Mouse (Mus musculus) MEL (cell line): ENCODE data around the gene Schip1. TPM values are rescaled to one million over a fixed set of nuclear protein-coding genes. Genes with fewer than 3 reads are reported as not detected.

Experiments used
- DNase-seq: peaks from one replicate; pipeline ENCODE4 v3.0.0; 2011; ENCODE audit warnings: low read depth, low spot score
- H3K27ac ChIP-seq: 2 replicates; pipeline ENCODE4 v1.5.1; 2012; ENCODE audit warnings: low read depth, mild to moderate bottlenecking, control low read depth, low read length, moderate library complexity; ENCODE audit not compliant: control insufficient read depth
- H3K27me3 ChIP-seq, 2 experiments: fragments of 150-350 bp in 1 of 2; sonication (generic) in 1 of 2; 2 replicates each; pipeline ENCODE4 v1.6.1; 2012; ENCODE audit warnings: low read length in 2 of 2, mild to moderate bottlenecking in 2 of 2, improper control_type of control experiment in 1 of 2, moderate library complexity in 1 of 2; ENCODE audit not compliant: insufficient read depth in 2 of 2, control insufficient read depth in 1 of 2
- H3K36me3 ChIP-seq, 2 experiments: 2 replicates each; pipeline ENCODE4 v1.6.1; 2012 to 2014; ENCODE audit warnings: low read length in 2 of 2, improper control_type of control experiment in 1 of 2, inconsistent platforms in 1 of 2, mild to moderate bottlenecking in 1 of 2; ENCODE audit not compliant: insufficient read depth in 2 of 2, control insufficient read depth in 1 of 2
- H3K4me1 ChIP-seq, 2 experiments: fragments of 150-350 bp in 1 of 2; sonication (generic) in 1 of 2; 2 replicates each; pipeline ENCODE4 v1.6.1; 2012; ENCODE audit warnings: low read length in 2 of 2, improper control_type of control experiment in 1 of 2, mild to moderate bottlenecking in 1 of 2; ENCODE audit not compliant: insufficient read depth in 2 of 2, control insufficient read depth in 1 of 2
- H3K4me3 ChIP-seq, 2 experiments: fragments of 150-350 bp in 1 of 2; sonication (generic) in 1 of 2; 2 replicates each; pipeline ENCODE4 v1.5.1; 2012; ENCODE audit warnings: low read depth in 2 of 2, low read length in 2 of 2, mild to moderate bottlenecking in 2 of 2, moderate library complexity in 2 of 2, control low read depth in 1 of 2, improper control_type of control experiment in 1 of 2; ENCODE audit not compliant: control insufficient read depth in 1 of 2, insufficient read depth in 1 of 2
- H3K79me2 ChIP-seq: 2 replicates; pipeline ENCODE4 v1.6.1; 2012; ENCODE audit warnings: mild to moderate bottlenecking, low read length, moderate library complexity; ENCODE audit not compliant: control insufficient read depth, poor library complexity, insufficient read depth
- H3K9ac ChIP-seq: 2 replicates; pipeline ENCODE4 v1.6.1; 2012; ENCODE audit warnings: low read depth, mild to moderate bottlenecking, control low read depth, low read length, moderate library complexity; ENCODE audit not compliant: control insufficient read depth, poor library complexity, severe bottlenecking
- H3K9me3 ChIP-seq: fragments of 150-350 bp; sonication (generic); replicated peaks from 2 replicates; pipeline ENCODE4 v1.6.1; 2012; ENCODE audit warnings: mild to moderate bottlenecking, low read length, improper control_type of control experiment, moderate library complexity; ENCODE audit not compliant: insufficient read depth
- BHLHE40 ChIP-seq: IDR thresholded peaks from 2 replicates; pipeline ENCODE4 v1.6.1; 2012; ENCODE audit warnings: low read depth, mild to moderate bottlenecking, inconsistent platforms, low read length, improper control_type of control experiment, borderline replicate concordance
- CHD1 ChIP-seq: IDR thresholded peaks from 2 replicates; pipeline ENCODE4 v1.6.1; 2012; ENCODE audit warnings: low read depth, mild to moderate bottlenecking, inconsistent platforms, low read length, improper control_type of control experiment
- CHD2 ChIP-seq: IDR thresholded peaks from 2 replicates; pipeline ENCODE4 v1.6.1; 2011; ENCODE audit warnings: low read length, improper control_type of control experiment
- ELF1 ChIP-seq: IDR thresholded peaks from 2 replicates; pipeline ENCODE4 v1.6.1; 2014; ENCODE audit warnings: low read depth, mild to moderate bottlenecking, inconsistent platforms, low read length, improper control_type of control experiment, moderate library complexity
- EP300 ChIP-seq, 2 experiments: IDR thresholded peaks; 2 replicates each; pipeline ENCODE4 v1.6.1; 2011; ENCODE audit warnings: improper control_type of control experiment in 2 of 2, low read length in 2 of 2, low read depth in 1 of 2, mild to moderate bottlenecking in 1 of 2
- GABPA ChIP-seq: IDR thresholded peaks from 2 replicates; pipeline ENCODE4 v1.6.1; 2012; ENCODE audit warnings: low read depth, mild to moderate bottlenecking, inconsistent platforms, low read length, improper control_type of control experiment, moderate library complexity
- GATA1 ChIP-seq: IDR thresholded peaks from 2 replicates; pipeline ENCODE4 v1.6.1; 2011; ENCODE audit warnings: low read depth, low read length, improper control_type of control experiment
- HCFC1 ChIP-seq: IDR thresholded peaks from 2 replicates; pipeline ENCODE4 v1.6.1; 2012; ENCODE audit warnings: low read depth, mild to moderate bottlenecking, inconsistent platforms, low read length, improper control_type of control experiment, moderate library complexity
- JUND ChIP-seq: IDR thresholded peaks from 2 replicates; pipeline ENCODE4 v1.6.1; 2011; ENCODE audit warnings: low read depth, mild to moderate bottlenecking, improper control_type of control experiment, low read length
- KAT2A ChIP-seq: conservative IDR thresholded peaks from 2 replicates; pipeline ENCODE4 v1.6.1; 2012; ENCODE audit warnings: low read depth, low read length, improper control_type of control experiment, inconsistent platforms
- MXI1 ChIP-seq: IDR thresholded peaks from 2 replicates; pipeline ENCODE4 v1.6.1; 2011; ENCODE audit warnings: mild to moderate bottlenecking, low read depth, low read length, improper control_type of control experiment
- MYB ChIP-seq: IDR thresholded peaks from 2 replicates; pipeline ENCODE4 v1.6.1; 2011; ENCODE audit warnings: mild to moderate bottlenecking, low read depth, low read length, improper control_type of control experiment
- NRF1 ChIP-seq: IDR thresholded peaks from 2 replicates; pipeline ENCODE4 v1.6.1; 2014; ENCODE audit warnings: low read depth, mild to moderate bottlenecking, inconsistent platforms, low read length, improper control_type of control experiment, moderate library complexity; ENCODE audit not compliant: poor library complexity, insufficient read depth, severe bottlenecking
- POLR2AphosphoS2 ChIP-seq: IDR thresholded peaks from 2 replicates; pipeline ENCODE4 v1.6.1; 2011; ENCODE audit warnings: low read length, improper control_type of control experiment
- POLR2AphosphoS5 ChIP-seq: IDR thresholded peaks from 2 replicates; pipeline ENCODE4 v1.6.1; 2012; ENCODE audit warnings: low read depth, borderline replicate concordance, mild to moderate bottlenecking, inconsistent platforms, low read length, moderate library complexity, mixed read lengths
- RAD21 ChIP-seq: IDR thresholded peaks from 2 replicates; pipeline ENCODE4 v1.6.1; 2011; ENCODE audit warnings: mild to moderate bottlenecking, low read depth, low read length, improper control_type of control experiment
- RCOR1 ChIP-seq: IDR thresholded peaks from 2 replicates; pipeline ENCODE4 v1.6.1; 2012; ENCODE audit warnings: low read depth, mild to moderate bottlenecking, inconsistent platforms, low read length, improper control_type of control experiment
- SIN3A ChIP-seq: IDR thresholded peaks from 2 replicates; pipeline ENCODE4 v1.6.1; 2012; ENCODE audit warnings: low read length, improper control_type of control experiment, inconsistent platforms
- SMC3 ChIP-seq: IDR thresholded peaks from 2 replicates; pipeline ENCODE4 v1.6.1; 2011; ENCODE audit warnings: low read depth, low read length, improper control_type of control experiment
- TAL1 ChIP-seq: IDR thresholded peaks from 2 replicates; pipeline ENCODE4 v1.6.1; 2012; ENCODE audit warnings: mild to moderate bottlenecking, inconsistent platforms, low read length, moderate library complexity, mixed read lengths
- TBP ChIP-seq: IDR thresholded peaks from 2 replicates; pipeline ENCODE4 v1.8.0; 2011; ENCODE audit warnings: low read depth, low read length, improper control_type of control experiment
- USF1 ChIP-seq: IDR thresholded peaks from 2 replicates; pipeline ENCODE4 v1.6.1; 2014; ENCODE audit warnings: low read depth, mild to moderate bottlenecking, inconsistent platforms, low read length, improper control_type of control experiment, moderate library complexity
- ZC3H11A ChIP-seq: IDR thresholded peaks from 2 replicates; pipeline ENCODE4 v1.6.1; 2012; ENCODE audit warnings: low read depth, mild to moderate bottlenecking, inconsistent platforms, low read length, improper control_type of control experiment
- ZNF384 ChIP-seq: IDR thresholded peaks from 2 replicates; pipeline ENCODE4 v1.6.1; 2012; ENCODE audit warnings: low read depth, mild to moderate bottlenecking, inconsistent platforms, low read length, improper control_type of control experiment
- polyA plus RNA-seq, 2 experiments: library from polyadenylated mRNA; stranded (reverse) in 1 of 2; unstranded in 1 of 2; fragments of >175 nt in 1 of 2; fragments of >200 nt in 1 of 2; gene quantifications; 2 replicates each; pipeline versions ENCODE4 v1.2.1 to v1.2.4; 2012; ENCODE audit warnings: low replicate concordance in 2 of 2, low read depth in 1 of 2; ENCODE audit not compliant: insufficient read length in 2 of 2, insufficient read depth in 1 of 2, missing spikeins in 1 of 2
- total RNA-seq: library from RNA; depleted of rRNA; stranded (reverse); fragments of 300-350 nt; gene quantifications from 2 replicates; pipeline ENCODE4 v1.2.3, GENCODE M21; 2012

Gene Schip1
- total and polyA plus RNA-seq, 3 experiments, result 10.1 to 12.4 TPM; not detected in 1

- Histone ChIP-seq H3K4me1 (no peaks in the 10 kb centered on the region), H3K4me3 (no peak overlapping the region), H3K9ac (no peak overlapping the region), H3K27me3 (no peaks in the 10 kb centered on the region), H3K27ac (no peak overlapping the region), H3K79me2 (no peaks in the 10 kb centered on the region), H3K36me3 (no peaks in the 10 kb centered on the region), H3K9me3 (no peaks in the 10 kb centered on the region)
- TF ChIP-seq TBP (no peak), KAT2A (no peak), CHD1 (no peak), EP300 (IDR thresholded peaks at IDR 0.05; ENCODE audit: low read depth in 1 of 2, low read length in 2 of 2) (no peak), RAD21 (no peak), JUND (no peak), POLR2AphosphoS2 (no peak)
- no peak for DNase-seq
Observed at GRCm38 (mm10) chr3:68453266-68453665, 388.7 kb downstream of the Schip1 start.

- Histone ChIP-seq H3K4me3 (no peak overlapping the region), H3K27me3 (no peaks in the 10 kb centered on the region), H3K9me3 (no peaks in the 10 kb centered on the region), H3K9ac (no peak overlapping the region), H3K36me3 (no peaks in the 10 kb centered on the region), H3K79me2 (no peaks in the 10 kb centered on the region), H3K27ac (no peak overlapping the region), H3K4me1 (no peaks in the 10 kb centered on the region)
- DNase-seq, result no peak
- TF ChIP-seq ZC3H11A (no peak), ZNF384 (no peak), CHD1 (no peak), CHD2 (no peak), BHLHE40 (no peak), MXI1 (no peak), GABPA (no peak), TBP (no peak), USF1 (no peak), SMC3 (no peak), TAL1 (no peak), ELF1 (no peak), MYB (no peak), POLR2AphosphoS2 (no peak), GATA1 (no peak), HCFC1 (no peak), RCOR1 (no peak), SIN3A (no peak), NRF1 (no peak), POLR2AphosphoS5 (no peak)
Observed at GRCm38 (mm10) chr3:68453719-68454455, 389.3 kb downstream of the Schip1 start.
